Mouse (Mus musculus): ENCODE measurements around the gene Adamts20. TPM values are rescaled to one million over a fixed set of nuclear protein-coding genes. Genes with fewer than 3 reads are reported as not detected.

Gene Adamts20
- polyA plus RNA-seq, 1 experiment from 2014 or later: 4.0 TPM

DNA sequence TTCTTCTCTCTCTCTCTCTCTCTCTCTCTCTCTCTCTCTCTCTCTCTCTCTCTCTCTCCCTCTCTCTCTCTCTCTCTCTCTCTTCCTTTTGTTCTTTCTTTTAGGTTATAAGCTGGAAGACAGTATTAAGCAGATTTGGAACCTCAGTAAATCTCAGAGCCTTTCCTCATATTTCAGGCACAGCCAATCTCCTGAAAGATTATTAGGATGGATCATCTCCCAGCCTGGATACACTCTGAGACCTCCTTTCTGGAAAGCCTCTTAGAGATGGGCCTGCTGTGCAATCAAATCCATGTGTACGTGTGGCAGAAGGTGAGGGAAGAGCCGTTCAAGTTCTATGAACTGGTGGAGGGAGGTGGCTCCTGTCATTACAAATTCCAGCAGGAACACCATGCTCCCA, 220.9 kb downstream of the Adamts20 start:
- ATAC-seq (ENCODE audit: low FRiP score, low TSS enrichment): no peak
- WGBS: 63% methylated on average over 2 of the region's 2 CpGs
- Histone ChIP-seq H3K9me3 (ENCODE audit: control insufficient read depth, low read length) (no peaks in the 10 kb centered on the region), H3K4me3 (ENCODE audit: low read length) (no peak overlapping the region), H3K27me3 (ENCODE audit: control insufficient read depth, insufficient read depth, low read length) (no peaks in the 10 kb centered on the region), H3K4me2 (replicated peaks; ENCODE audit: low read depth, low read length) (no peak overlapping the region), H3K4me1 (ENCODE audit: control insufficient read depth, insufficient read depth, low read length) (peaks cover 11% of the 10 kb centered on the region; the same call in 1 of the 2 replicates), H3K36me3 (ENCODE audit: control insufficient read depth, insufficient read depth, low read length) (no peaks in the 10 kb centered on the region), H3K27ac (ENCODE audit: low read depth, low read length) (no peak overlapping the region), H3K9ac (ENCODE audit: low read depth, low read length) (no peak overlapping the region)

DNA sequence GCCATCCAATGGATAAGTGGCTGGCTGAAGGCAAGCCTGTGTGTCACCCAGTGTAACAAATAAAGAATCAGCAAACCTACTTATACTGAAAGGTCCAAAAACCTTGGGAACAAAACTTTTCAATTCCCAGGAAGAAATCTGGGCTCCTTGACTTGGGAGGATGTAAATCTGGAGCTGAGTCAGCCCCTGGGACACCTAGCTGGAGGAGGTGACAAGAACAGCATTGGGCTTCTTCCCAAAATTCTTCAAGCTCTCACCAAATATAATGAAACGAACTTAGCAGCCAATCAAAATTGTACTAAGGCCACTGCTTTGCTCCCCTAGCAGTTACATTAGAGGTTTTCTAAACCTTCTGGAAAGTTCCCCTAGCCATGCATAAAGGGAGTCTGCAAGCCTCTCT, 223.1 kb downstream of the Adamts20 start:
- H3K36me3 ChIP-seq (ENCODE audit: control insufficient read depth, insufficient read depth, low read length): no peaks in the 10 kb centered on the region
- H3K9me3 ChIP-seq (ENCODE audit: control insufficient read depth, low read length): no peaks in the 10 kb centered on the region
- WGBS: 71% methylated on average over 1 of the region's 1 CpGs
- H3K4me3 ChIP-seq (ENCODE audit: low read length): no peak overlapping the region
- H3K27ac ChIP-seq (ENCODE audit: low read depth, low read length): no peak overlapping the region
- H3K9ac ChIP-seq (ENCODE audit: low read depth, low read length): no peak overlapping the region
- peaks cover 10% of the 10 kb centered on the region; the same call in 1 of the 2 replicates for H3K4me1 ChIP-seq (ENCODE audit: control insufficient read depth, insufficient read depth, low read length)
- ATAC-seq (ENCODE audit: low FRiP score, low TSS enrichment): no peak
- H3K4me2 ChIP-seq (replicated peaks; ENCODE audit: low read depth, low read length): no peak overlapping the region
- H3K27me3 ChIP-seq (ENCODE audit: control insufficient read depth, insufficient read depth, low read length): no peaks in the 10 kb centered on the region

DNA sequence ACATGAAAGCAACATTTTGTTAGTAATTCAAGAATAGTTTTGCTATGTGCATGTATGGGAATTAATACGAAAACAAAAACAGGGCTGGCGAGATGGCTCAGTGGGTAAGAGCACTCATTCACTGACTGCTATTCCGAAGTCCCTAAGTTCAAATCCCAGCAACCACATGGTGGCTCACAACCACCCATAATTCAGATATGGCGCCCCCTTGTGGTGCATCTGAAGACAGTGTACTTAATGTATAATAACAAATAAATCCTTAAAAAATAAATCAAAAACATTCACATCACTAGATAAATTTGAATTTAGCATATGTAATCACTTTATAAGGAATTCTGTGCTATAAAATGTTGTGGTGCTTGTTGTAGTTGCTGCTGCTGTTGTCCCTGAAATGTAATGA, 225.6 kb downstream of the Adamts20 start:
- Histone ChIP-seq H3K9ac (ENCODE audit: low read depth, low read length) (no peak overlapping the region), H3K4me3 (ENCODE audit: low read length) (no peak overlapping the region), H3K4me1 (ENCODE audit: control insufficient read depth, insufficient read depth, low read length) (peaks cover 13% of the 10 kb centered on the region; the same call in 1 of the 2 replicates), H3K9me3 (ENCODE audit: control insufficient read depth, low read length) (no peaks in the 10 kb centered on the region), H3K27me3 (ENCODE audit: control insufficient read depth, insufficient read depth, low read length) (no peaks in the 10 kb centered on the region), H3K36me3 (ENCODE audit: control insufficient read depth, insufficient read depth, low read length) (no peaks in the 10 kb centered on the region), H3K27ac (ENCODE audit: low read depth, low read length) (no peak overlapping the region), H3K4me2 (replicated peaks; ENCODE audit: low read depth, low read length) (no peak overlapping the region)
- 76% methylated on average over 4 of the region's 4 CpGs for WGBS
- ATAC-seq (ENCODE audit: low FRiP score, low TSS enrichment): no peak

DNA sequence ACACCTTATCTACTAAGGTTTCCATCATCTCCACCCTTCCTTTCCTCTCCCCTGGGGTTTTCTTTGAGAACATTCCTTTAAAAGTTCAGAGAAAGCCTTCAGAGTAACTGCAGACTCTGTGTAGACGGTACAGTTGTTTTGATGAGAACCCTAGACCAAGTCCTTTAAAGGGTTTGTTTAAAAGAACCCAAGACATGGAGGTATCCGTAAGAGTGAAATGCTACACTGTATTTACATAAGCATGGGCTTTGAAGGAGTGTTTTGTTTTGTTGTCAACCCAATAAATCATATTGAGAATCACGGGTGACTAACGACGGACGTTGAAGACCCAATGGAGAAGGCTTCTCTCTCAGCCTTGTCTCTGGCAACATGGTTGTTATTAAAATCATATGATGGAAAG, 226.1 kb downstream of the Adamts20 start:
- Histone ChIP-seq H3K9me3 (ENCODE audit: control insufficient read depth, low read length) (no peaks in the 10 kb centered on the region), H3K27ac (ENCODE audit: low read depth, low read length) (peak overlapping the region; percentile 59; the same call in 1 of the 2 replicates), H3K4me3 (ENCODE audit: low read length) (no peak overlapping the region), H3K4me2 (replicated peaks; ENCODE audit: low read depth, low read length) (no peak overlapping the region), H3K27me3 (ENCODE audit: control insufficient read depth, insufficient read depth, low read length) (no peaks in the 10 kb centered on the region), H3K4me1 (ENCODE audit: control insufficient read depth, insufficient read depth, low read length) (peaks cover 13% of the 10 kb centered on the region; the same call in 1 of the 2 replicates), H3K9ac (ENCODE audit: low read depth, low read length) (no peak overlapping the region), H3K36me3 (ENCODE audit: control insufficient read depth, insufficient read depth, low read length) (no peaks in the 10 kb centered on the region)
- ATAC-seq (ENCODE audit: low FRiP score, low TSS enrichment): peak; percentile 68; the same call in 1 of the 2 replicates
- WGBS: 22% methylated on average over 6 of the region's 6 CpGs

DNA sequence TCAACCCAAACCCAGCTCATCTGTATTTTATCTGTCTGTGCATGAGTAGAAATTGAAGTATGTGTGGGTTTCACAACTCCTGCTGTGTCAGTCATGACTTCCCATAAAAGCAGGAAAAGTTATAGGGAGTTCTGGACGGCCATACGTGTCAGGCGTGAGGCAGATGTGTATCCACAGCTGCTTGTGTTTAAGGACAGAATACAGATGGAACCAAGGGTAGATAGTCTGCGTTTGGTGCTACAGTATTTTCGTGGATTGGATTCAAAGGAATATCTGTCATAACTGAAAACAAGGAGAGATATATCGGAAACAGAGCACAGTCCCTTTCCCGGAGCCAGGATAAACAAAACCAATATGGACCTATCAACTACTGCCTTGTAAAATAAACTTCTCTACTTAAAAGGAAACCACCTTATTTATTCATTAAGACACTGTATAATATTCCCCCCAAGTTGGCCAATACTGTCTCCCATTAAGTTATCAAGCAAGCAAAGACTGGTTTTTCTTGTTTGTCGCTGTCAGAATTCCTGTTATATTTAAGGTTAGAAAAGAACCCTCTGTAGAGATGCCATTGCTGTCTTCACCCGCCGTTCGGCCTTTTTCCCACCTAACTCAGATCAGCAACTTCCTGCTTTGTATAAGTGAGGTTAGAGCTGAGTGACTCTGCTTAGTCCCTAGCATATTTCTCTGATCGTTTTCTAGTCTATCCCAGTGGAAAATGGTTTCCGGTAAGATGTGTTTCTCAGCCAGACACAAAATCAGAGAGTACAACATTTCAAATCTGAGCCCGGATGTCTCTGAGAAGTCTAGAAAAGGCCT, 227.0 kb downstream of the Adamts20 start:
- no peak overlapping the region for H3K4me2 ChIP-seq (replicated peaks; ENCODE audit: low read depth, low read length)
- peak overlapping the region; percentile 57; the same call in 1 of the 2 replicates for H3K27ac ChIP-seq (ENCODE audit: low read depth, low read length)
- H3K36me3 ChIP-seq (ENCODE audit: control insufficient read depth, insufficient read depth, low read length): no peaks in the 10 kb centered on the region
- WGBS: 61% methylated on average over 14 of the region's 14 CpGs
- H3K4me3 ChIP-seq (ENCODE audit: low read length): no peak overlapping the region
- peaks cover 13% of the 10 kb centered on the region; the same call in 1 of the 2 replicates for H3K4me1 ChIP-seq (ENCODE audit: control insufficient read depth, insufficient read depth, low read length)
- no peaks in the 10 kb centered on the region for H3K9me3 ChIP-seq (ENCODE audit: control insufficient read depth, low read length)
- peak; percentile 60; the same call in 1 of the 2 replicates for ATAC-seq (ENCODE audit: low FRiP score, low TSS enrichment)
- H3K9ac ChIP-seq (ENCODE audit: low read depth, low read length): no peak overlapping the region
- H3K27me3 ChIP-seq (ENCODE audit: control insufficient read depth, insufficient read depth, low read length): no peaks in the 10 kb centered on the region

DNA sequence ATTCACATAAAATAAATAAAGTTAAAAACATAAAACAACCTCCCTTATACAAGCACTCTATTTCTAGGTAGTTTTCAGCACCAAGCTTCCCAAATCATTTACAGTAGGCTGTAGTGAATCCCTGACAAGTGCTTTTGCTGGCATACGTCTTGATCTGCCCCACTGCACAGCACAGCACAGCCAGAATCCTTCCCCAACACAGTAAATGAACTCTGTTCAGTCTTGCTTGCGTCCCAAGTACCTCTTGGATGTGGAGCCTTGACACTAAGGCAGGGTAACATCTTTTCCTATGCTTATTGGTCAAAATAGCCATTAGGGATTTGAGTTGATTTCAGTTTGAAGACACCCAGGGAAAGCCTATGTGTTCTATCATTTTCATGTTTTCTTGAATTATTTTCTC, 228.5 kb downstream of the Adamts20 start:
- H3K36me3 ChIP-seq (ENCODE audit: control insufficient read depth, insufficient read depth, low read length): no peaks in the 10 kb centered on the region
- WGBS: 71% methylated on average over 2 of the region's 2 CpGs

DNA sequence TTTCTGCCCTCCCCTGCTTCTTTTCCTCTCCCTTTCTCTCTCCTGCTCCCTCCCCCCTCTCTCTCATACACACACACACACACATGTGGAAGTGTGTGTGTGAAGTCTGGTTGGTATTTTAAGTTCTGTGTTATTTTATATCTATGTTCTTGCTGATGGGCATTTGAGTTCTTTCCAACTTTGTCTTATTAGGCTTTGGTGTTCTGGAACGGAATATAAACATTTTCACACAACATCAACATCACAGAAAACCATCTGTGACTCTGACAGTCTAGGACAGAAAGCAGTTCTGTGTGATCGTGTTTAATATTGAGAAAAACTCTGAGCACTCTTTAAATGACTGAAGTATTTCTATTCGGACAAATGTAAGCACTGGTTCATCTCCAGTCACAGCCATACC, 229.1 kb downstream of the Adamts20 start:
- H3K27ac ChIP-seq (ENCODE audit: low read depth, low read length): no peak overlapping the region
- 84% methylated on average over 3 of the region's 3 CpGs for WGBS

More for the DNA sequence above, 228.5 kb downstream of the Adamts20 start:
- no peak for ATAC-seq (ENCODE audit: low FRiP score, low TSS enrichment)
- Histone ChIP-seq H3K9ac (ENCODE audit: low read depth, low read length) (no peak overlapping the region), H3K27me3 (ENCODE audit: control insufficient read depth, insufficient read depth, low read length) (no peaks in the 10 kb centered on the region), H3K27ac (ENCODE audit: low read depth, low read length) (no peak overlapping the region), H3K4me2 (replicated peaks; ENCODE audit: low read depth, low read length) (no peak overlapping the region), H3K4me1 (ENCODE audit: control insufficient read depth, insufficient read depth, low read length) (peaks cover 13% of the 10 kb centered on the region; the same call in 1 of the 2 replicates), H3K9me3 (ENCODE audit: control insufficient read depth, low read length) (no peaks in the 10 kb centered on the region), H3K4me3 (ENCODE audit: low read length) (no peak overlapping the region)

DNA sequence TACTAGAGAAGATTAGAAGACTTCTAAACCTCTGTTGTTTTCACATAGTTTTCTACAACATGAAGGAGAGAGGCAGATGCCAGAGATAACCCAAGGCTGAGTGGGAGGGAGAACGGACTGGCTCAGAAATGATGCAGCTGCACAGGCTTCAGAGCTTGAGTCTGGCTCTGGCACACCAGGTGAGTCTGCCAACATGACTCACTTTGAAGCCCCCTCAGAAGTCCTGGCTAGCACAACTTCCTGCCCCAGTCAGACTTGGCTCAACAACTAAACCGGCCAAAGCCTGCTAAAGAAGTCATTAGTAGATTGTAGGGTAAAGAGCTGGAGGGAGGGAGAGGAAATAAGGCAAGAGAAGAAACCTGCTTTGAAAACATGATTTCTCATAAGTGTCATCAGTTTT, 230.0 kb downstream of the Adamts20 start:
- Histone ChIP-seq H3K4me1 (ENCODE audit: control insufficient read depth, insufficient read depth, low read length) (peaks cover 17% of the 10 kb centered on the region), H3K4me3 (ENCODE audit: low read length) (no peak overlapping the region), H3K27me3 (ENCODE audit: control insufficient read depth, insufficient read depth, low read length) (no peaks in the 10 kb centered on the region), H3K4me2 (replicated peaks; ENCODE audit: low read depth, low read length) (no peak overlapping the region), H3K9ac (ENCODE audit: low read depth, low read length) (no peak overlapping the region), H3K27ac (ENCODE audit: low read depth, low read length) (no peak overlapping the region), H3K36me3 (ENCODE audit: control insufficient read depth, insufficient read depth, low read length) (no peaks in the 10 kb centered on the region), H3K9me3 (ENCODE audit: control insufficient read depth, low read length) (no peaks in the 10 kb centered on the region)
- 85% methylated on average over 2 of the region's 2 CpGs for WGBS
- ATAC-seq (ENCODE audit: low FRiP score, low TSS enrichment): no peak

More for the DNA sequence above, 229.1 kb downstream of the Adamts20 start:
- Histone ChIP-seq H3K36me3 (ENCODE audit: control insufficient read depth, insufficient read depth, low read length) (no peaks in the 10 kb centered on the region), H3K9ac (ENCODE audit: low read depth, low read length) (no peak overlapping the region), H3K4me1 (ENCODE audit: control insufficient read depth, insufficient read depth, low read length) (peaks cover 18% of the 10 kb centered on the region), H3K27me3 (ENCODE audit: control insufficient read depth, insufficient read depth, low read length) (no peaks in the 10 kb centered on the region), H3K4me2 (replicated peaks; ENCODE audit: low read depth, low read length) (no peak overlapping the region), H3K4me3 (ENCODE audit: low read length) (no peak overlapping the region), H3K9me3 (ENCODE audit: control insufficient read depth, low read length) (no peaks in the 10 kb centered on the region)
- no peak for ATAC-seq (ENCODE audit: low FRiP score, low TSS enrichment)

DNA sequence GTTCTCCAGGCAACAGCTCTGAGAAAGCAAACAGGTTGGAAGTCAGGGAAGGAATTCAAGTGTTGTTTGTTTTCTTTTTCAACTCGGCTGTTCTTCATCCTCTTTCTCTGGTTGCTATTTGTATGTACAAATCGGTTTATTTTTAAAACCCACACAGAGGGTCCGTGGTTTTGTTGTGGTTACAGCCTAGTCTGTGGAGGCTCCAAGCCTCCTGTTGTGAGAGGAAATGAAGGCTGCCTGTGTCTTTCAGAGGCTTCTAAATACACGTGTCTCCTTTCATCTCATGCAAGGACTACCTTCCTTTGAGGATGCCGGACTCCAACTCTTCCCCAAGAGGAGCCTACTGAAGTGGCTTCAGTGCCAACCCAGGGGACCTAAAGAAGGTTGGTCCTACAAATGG, 234.0 kb downstream of the Adamts20 start:
- H3K27me3 ChIP-seq (ENCODE audit: control insufficient read depth, insufficient read depth, low read length): no peaks in the 10 kb centered on the region
- no peak overlapping the region for H3K4me2 ChIP-seq (replicated peaks; ENCODE audit: low read depth, low read length)
- 40% methylated on average over 5 of the region's 5 CpGs for WGBS
- H3K36me3 ChIP-seq (ENCODE audit: control insufficient read depth, insufficient read depth, low read length): no peaks in the 10 kb centered on the region
- no peak for ATAC-seq (ENCODE audit: low FRiP score, low TSS enrichment)
- no peak overlapping the region for H3K9ac ChIP-seq (ENCODE audit: low read depth, low read length)
- no peak overlapping the region for H3K4me3 ChIP-seq (ENCODE audit: low read length)
- 0 out of 2 replicates have a peak overlapping the region, but pooled peaks have one; percentile 8 for H3K27ac ChIP-seq (ENCODE audit: low read depth, low read length)
- H3K4me1 ChIP-seq (ENCODE audit: control insufficient read depth, insufficient read depth, low read length): peaks cover 8% of the 10 kb centered on the region
- H3K9me3 ChIP-seq (ENCODE audit: control insufficient read depth, low read length): no peaks in the 10 kb centered on the region

Measured in kidney, embryonic 14.5 days (tissue).